Mouse (Mus musculus) testis, adult 2 months (tissue): ENCODE measurements around the gene Gm21860.
"Not testable (repeated sequence)": the region's sequence is repeated elsewhere in the genome, so short reads cannot be mapped to it uniquely, and the experiment has no call there.

Source experiments
- CTCF ChIP-seq: fragments of 200-500 bp; IDR thresholded peaks from 2 replicates; pipeline ENCODE4 v1.5.1; 2012; ENCODE audit warnings: low read depth, mild to moderate bottlenecking, inconsistent platforms, low read length, moderate library complexity; ENCODE audit not compliant: control insufficient read depth, insufficient read depth, insufficient replicate concordance
- POLR2A ChIP-seq: fragments of 200-500 bp; IDR thresholded peaks from 2 replicates; pipeline ENCODE4 v1.6.1; 2012; ENCODE audit warnings: low read depth, mild to moderate bottlenecking, inconsistent platforms, low read length, moderate library complexity; ENCODE audit not compliant: control insufficient read depth

DNA sequence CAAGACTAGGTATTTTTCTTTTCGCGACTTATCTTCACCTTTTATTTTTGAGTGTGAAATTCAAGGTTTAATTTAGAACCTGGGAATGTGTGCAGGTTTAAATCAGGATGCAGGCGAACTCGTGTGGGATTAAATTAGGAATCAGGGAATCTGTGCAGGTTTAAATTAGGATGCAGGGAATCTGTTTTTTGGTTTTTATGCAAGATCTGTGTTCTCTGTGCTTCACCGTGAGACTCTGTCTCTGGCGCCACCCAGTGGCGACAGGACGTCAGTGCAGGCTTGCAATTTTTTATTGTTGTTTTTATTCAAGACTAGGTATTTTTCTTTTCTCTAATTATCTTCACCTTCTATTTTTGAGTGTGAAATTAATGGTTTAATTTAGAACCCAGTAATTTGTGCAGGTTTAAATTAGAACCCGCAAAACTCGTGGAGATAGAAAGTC lies 22.5 kb downstream of the Gm21860 start:
- not testable (repeated sequence) for TF ChIP-seq CTCF, POLR2A
